Mouse (Mus musculus) heart, postnatal 36 days (tissue): Measurements from ENCODE around the gene Gcnt1. TPM values are rescaled to one million over a fixed set of nuclear protein-coding genes. Genes with fewer than 3 reads are reported as not detected.

Experiments
- DNase-seq, 2 experiments: peaks; one replicate each; pipeline ENCODE4 v3.0.0; 2021 to 2022
- intact Hi-C: fragments of 180-260 bp; cut with DNase I; formaldehyde crosslinking; loops from one replicate; pipeline ENCODE4 v1.15.1; 2025
- total RNA-seq, 2 experiments: library from RNA; stranded (reverse); gene quantifications; 2 replicates each; pipeline ENCODE4 v1.2.3; 2021

Gcnt1 gene
- total RNA-seq = 10 to 100 TPM; 13.2 to 17.8 TPM

- intact Hi-C loops = no loop called here
These were observed at the start of gene Gcnt1 for GRCm38 (mm10) chr19:17372701-17373100. Gene Gcnt1 (minus strand): TSS chr19:17372844.

GRCm38 (mm10) chr19:17417855-17418254 lies 45.2 kb upstream of the Gcnt1 start:
- intact Hi-C loops = no loop called here

More at GRCm38 (mm10) chr19:17372701-17373100, at the start of gene Gcnt1:
- no peak for DNase-seq

DNA sequence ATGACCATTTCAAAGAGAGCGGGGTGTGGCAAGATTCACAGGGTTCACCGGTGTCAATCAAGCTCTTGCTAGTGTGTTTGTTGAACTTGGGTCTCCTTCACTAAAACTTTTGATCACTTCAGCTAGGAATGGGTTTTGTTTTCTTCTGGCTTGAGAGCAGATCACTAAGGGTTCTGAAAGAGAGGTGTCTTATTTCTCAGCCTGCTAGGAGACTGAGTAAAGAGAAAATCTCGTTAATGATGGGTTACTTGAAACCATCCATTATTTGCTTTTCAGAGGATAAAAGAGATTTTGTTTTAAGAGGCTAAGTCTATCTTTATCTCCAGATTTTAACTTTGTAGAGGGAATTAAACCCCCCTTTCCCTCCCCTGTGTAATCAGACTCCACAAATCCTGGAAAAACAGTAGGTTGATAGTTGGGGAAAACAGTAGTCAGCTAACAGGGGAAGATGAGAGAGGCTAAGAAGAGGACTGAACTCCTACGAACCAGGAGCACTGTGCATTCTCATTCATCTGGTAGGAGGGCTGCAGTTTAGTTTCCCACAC lies 40.3 kb upstream of the Gcnt1 start:
- DNase-seq = no peak
- intact Hi-C loops = no loop called here

More at GRCm38 (mm10) chr19:17417855-17418254, 45.2 kb upstream of the Gcnt1 start:
- DNase-seq = no peak

GRCm38 (mm10) chr19:17410465-17411065 lies 37.9 kb upstream of the Gcnt1 start:
- intact Hi-C loops = no loop called here
- no peak for DNase-seq

- intact Hi-C loops = no loop called here
- DNase-seq = no peak
These were observed 36.7 kb upstream of the Gcnt1 start for GRCm38 (mm10) chr19:17409351-17409750.

DNA sequence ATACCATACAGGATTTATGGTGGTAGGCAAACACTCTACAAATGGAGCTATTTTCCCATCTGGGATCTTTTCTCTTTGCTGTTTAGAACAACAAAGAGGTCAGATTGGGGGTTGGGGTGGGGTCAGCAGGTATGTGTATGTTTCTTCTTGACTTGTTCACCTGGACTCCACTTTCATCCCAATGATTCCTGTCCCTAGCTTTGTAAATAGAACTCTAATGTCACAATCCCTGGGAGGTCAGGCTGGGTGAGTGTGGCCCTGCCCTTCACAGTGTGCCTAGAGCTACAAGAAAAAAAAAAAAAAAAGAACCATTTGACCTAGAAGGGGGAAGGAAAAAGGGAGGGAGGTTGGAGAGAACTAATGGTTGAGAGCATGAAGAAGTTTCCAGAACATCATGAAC lies 35.9 kb upstream of the Gcnt1 start:
- DNase-seq = no peak
- intact Hi-C loops = no loop called here

DNA sequence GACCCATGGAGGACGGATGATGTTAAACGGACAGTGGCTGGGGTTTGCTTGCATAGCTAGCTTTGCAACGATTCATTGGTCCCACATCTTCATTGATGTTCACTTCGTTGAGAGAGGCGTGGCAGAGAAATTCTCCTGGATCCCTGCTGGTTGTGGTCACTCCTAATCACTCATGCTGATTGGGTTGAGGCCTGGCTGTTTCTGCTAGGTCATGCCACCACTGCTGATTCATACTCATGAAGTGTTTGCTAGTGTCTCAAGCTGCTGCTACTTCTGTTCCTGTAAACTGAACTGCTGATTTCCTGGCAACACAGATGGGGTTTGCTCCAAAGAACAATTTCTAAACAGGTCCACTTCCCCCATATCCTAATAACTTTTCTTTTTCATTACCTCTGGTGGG lies 34.2 kb upstream of the Gcnt1 start:
- DNase-seq = no peak
- intact Hi-C loops = no loop called here

DNA sequence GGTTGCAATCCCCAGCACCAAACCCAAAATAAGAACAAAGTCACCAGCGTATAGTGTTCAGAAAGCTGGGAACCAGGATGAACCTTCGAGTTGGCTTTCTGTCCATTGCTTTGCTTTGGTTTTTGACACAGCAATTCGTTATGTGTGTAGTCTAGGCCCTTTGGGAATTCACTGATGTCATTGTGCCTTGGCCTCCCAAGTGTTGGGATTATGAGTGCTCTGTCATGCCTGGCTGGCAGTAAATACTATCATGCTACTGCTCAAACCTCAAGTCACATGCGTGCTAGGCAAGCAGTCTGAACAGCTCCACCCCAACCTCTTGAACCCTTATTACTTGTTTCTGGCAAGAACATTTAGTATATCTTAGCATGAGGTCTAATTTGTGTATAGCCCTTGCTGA lies 30.5 kb upstream of the Gcnt1 start:
- intact Hi-C loops = no loop called here
- no peak for DNase-seq

GRCm38 (mm10) chr19:17400571-17400970 lies 27.9 kb upstream of the Gcnt1 start:
- no peak for DNase-seq
- intact Hi-C loops = no loop called here

GRCm38 (mm10) chr19:17399965-17400364 lies 27.3 kb upstream of the Gcnt1 start:
- DNase-seq = no peak
- intact Hi-C loops = loop anchor here (10.0 kb wide), 1 partner anchor 615 kb away; the partner anchor contains the start of gene Vps13a

DNA sequence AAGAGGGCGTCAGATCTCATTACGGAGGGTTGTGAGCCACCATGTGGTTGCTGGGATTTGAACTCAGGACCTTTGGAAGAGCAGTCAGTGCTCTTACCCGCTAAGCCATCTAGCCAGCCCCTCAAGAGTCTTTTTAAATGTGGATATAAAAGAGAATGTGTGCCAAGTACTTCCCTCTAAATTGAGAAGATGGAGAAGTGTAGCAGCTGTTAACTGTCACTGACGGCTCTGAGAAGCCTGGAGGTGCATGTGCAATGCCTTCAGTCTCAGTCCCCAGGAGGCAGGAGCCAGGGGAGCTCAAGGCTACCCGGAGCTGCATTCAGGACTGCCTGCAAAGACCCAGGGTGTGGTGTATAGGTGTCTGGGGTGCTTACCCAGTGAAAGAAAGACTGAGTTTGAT lies 25.3 kb upstream of the Gcnt1 start:
- intact Hi-C loops = loop anchor here (10.0 kb wide), 1 partner anchor 613 kb away; the partner anchor contains the start of gene Vps13a
- no peak for DNase-seq

GRCm38 (mm10) chr19:17396802-17397201 lies 24.2 kb upstream of the Gcnt1 start:
- DNase-seq = peak in 1 of 2 experiments; percentile 22
- intact Hi-C loops = loop anchor here (10.0 kb wide), 1 partner anchor 612 kb away; the partner anchor contains the start of gene Vps13a

- intact Hi-C loops = loop anchor here (5.0 to 10.0 kb wide), 2 partner anchors 443 to 609 kb away; partner anchors contain the start of genes Pcsk5 and Vps13a
- peak; percentile 92 to 94 for DNase-seq
These were observed 21.4 kb upstream of the Gcnt1 start, which contains the start of gene Rfk for GRCm38 (mm10) chr19:17393841-17394591. Gene Rfk (plus strand): TSS chr19:17394043.

- intact Hi-C loops = loop anchor here (5.0 to 10.0 kb wide), 2 partner anchors 444 to 608 kb away; partner anchors contain the start of genes Pcsk5 and Vps13a
- no peak for DNase-seq
These were observed 20.2 kb upstream of the Gcnt1 start for GRCm38 (mm10) chr19:17392866-17393265.

GRCm38 (mm10) chr19:17388404-17388803 lies 15.8 kb upstream of the Gcnt1 start:
- intact Hi-C loops = loop anchor here (1.0 to 10.0 kb wide), 3 partner anchors 264 to 586 kb away; no protein-coding TSS in a partner anchor
- no peak for DNase-seq

- intact Hi-C loops = loop anchor here (5.0 to 10.0 kb wide), 2 partner anchors 492 to 584 kb away; no protein-coding TSS in a partner anchor
- DNase-seq = no peak
These were observed 13.8 kb upstream of the Gcnt1 start for GRCm38 (mm10) chr19:17386424-17386823.

DNA sequence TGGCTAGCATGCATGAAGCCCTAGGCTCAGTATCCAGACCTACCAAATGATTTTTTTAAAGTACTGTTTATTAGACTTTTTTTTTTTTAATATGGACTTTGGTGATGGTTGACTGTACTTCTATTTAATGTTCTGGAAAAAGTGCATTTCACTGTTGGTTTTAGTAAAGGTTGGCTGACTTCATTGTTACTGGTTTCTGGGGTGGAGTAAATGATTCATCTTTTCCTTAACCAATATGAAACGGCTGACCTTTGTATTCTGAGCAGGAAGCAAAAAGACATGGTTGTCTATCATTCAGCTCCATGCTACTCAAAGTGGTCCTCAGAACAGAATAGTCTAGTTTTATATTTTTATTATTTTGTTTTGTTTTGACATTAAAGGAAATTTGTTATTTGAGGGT lies 12.8 kb upstream of the Gcnt1 start:
- intact Hi-C loops = loop anchor here (5.0 to 10.0 kb wide), 2 partner anchors 491 to 583 kb away; no protein-coding TSS in a partner anchor
- no peak for DNase-seq

DNA sequence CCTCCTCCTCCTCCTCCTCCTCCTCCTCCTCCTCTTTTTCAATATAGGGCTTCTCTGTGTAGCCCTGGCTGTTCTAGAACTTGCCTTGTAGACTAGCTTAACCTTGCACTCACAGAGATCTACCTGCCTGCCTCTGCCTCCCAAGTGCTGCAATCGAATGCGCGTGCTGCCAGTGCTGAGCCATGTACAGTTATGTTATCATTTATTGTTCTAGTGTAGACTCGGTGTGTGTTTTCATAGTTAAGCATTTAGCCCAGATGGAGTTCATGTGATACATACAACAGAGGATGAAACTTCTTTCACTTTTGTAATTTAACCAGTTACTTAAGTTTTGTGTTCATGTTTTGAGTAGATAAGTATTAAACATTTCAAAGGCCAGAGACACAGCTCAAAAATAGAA lies 12.4 kb upstream of the Gcnt1 start:
- no peak for DNase-seq
- intact Hi-C loops = loop anchor here (5.0 to 10.0 kb wide), 2 partner anchors 490 to 583 kb away; no protein-coding TSS in a partner anchor

DNA sequence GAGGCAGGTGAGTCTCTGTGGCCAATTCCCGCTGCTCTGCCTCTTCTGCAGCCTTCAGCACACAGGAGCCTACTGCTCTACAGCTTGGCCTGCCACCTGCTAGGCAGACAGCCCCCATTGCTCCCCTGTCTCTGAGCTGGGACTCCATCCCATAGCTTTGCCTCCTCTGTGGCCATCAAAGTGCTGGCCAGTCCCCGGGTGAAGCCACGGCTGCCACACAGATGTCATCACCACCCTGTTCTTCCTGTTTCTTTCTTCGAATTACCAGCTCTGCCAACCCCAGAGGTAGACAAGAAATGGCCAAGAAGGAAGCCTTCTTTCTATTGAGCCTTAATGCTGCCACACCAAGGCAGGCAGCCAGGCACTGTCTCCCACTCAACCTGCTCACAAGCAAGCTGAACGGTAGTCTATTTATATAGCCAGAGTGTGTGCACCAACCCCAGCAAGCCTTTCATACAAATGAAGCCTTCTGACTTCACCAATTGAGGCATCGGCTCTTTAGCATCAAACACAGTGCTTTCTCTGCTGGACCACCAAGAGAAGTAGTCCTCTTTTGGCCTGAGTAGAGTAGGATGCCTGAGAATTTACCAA lies 10.3 kb upstream of the Gcnt1 start:
- intact Hi-C loops = loop anchor here (10.0 kb wide), 1 partner anchor 488 kb away; no protein-coding TSS in a partner anchor
- DNase-seq = no peak

- intact Hi-C loops = loop anchor here (10.0 kb wide), 1 partner anchor 486 kb away; no protein-coding TSS in a partner anchor
- no peak for DNase-seq
These were observed 7.9 kb upstream of the Gcnt1 start for GRCm38 (mm10) chr19:17380549-17380948.
